Mouse (Mus musculus) limb, embryonic 15.5 days (tissue): ENCODE results near the gene Arhgap10. TPM values are rescaled to one million over a fixed set of nuclear protein-coding genes. Genes with fewer than 3 reads are reported as not detected.
A peak's percentile ranks its signal among the peaks of the same experiment; 100 is the strongest.

Experiments
- ATAC-seq: fragments of 200-750 bp; cut with Nextera tagmentation; 2 replicates; pipeline ENCODE4 v1.8.0; 2017; ENCODE audit warnings: low read depth, moderate TSS enrichment; ENCODE audit not compliant: insufficient number of reproducible peaks, low FRiP score, low TSS enrichment
- H3K27ac ChIP-seq: fragments of 300-500 bp; sonication (generic); 2 replicates; pipeline ENCODE4 v1.5.1; 2015; ENCODE audit warnings: moderate library complexity, mild to moderate bottlenecking, inconsistent platforms
- H3K27me3 ChIP-seq: fragments of 300-500 bp; sonication (generic); 2 replicates; pipeline ENCODE4 v1.6.1; 2015; ENCODE audit warnings: inconsistent platforms
- H3K36me3 ChIP-seq: fragments of 300-500 bp; sonication (generic); 2 replicates; pipeline ENCODE4 v1.6.1; 2015; ENCODE audit warnings: inconsistent platforms
- H3K4me1 ChIP-seq: fragments of 300-500 bp; sonication (generic); 2 replicates; pipeline ENCODE4 v1.6.1; 2015; ENCODE audit warnings: inconsistent platforms
- H3K4me2 ChIP-seq: fragments of 300-500 bp; sonication (generic); 2 replicates; pipeline ENCODE4 v1.6.1; 2015; ENCODE audit warnings: mild to moderate bottlenecking, inconsistent platforms
- H3K4me3 ChIP-seq: fragments of 300-500 bp; sonication (generic); 2 replicates; pipeline ENCODE4 v1.5.1; 2015; ENCODE audit warnings: mild to moderate bottlenecking, inconsistent platforms
- H3K9ac ChIP-seq: fragments of 300-500 bp; sonication (generic); 2 replicates; pipeline ENCODE4 v1.6.1; 2015; ENCODE audit warnings: inconsistent platforms
- H3K9me3 ChIP-seq: fragments of 300-500 bp; sonication (generic); 2 replicates; pipeline ENCODE4 v1.6.1; 2016; ENCODE audit warnings: inconsistent platforms
- WGBS: fragments of 180-500 bp; shearing (Covaris S2); methylation state at CpG from one replicate; pipeline ENCODE4 v1.1.7; 2015; 5-methylcytosine and 5-hydroxymethylcytosine counted together
- polyA plus RNA-seq: library from polyadenylated mRNA; unstranded; fragments of >200 nt; fragmentation: Nextera tagmentation; extraction: Ambion mirVana; gene quantifications from 2 replicates; pipeline ENCODE4 v1.2.1, GENCODE M21; 2015

Gene Arhgap10
- polyA plus RNA-seq, 1 experiment from 2014 or later, result 28.1 TPM

DNA sequence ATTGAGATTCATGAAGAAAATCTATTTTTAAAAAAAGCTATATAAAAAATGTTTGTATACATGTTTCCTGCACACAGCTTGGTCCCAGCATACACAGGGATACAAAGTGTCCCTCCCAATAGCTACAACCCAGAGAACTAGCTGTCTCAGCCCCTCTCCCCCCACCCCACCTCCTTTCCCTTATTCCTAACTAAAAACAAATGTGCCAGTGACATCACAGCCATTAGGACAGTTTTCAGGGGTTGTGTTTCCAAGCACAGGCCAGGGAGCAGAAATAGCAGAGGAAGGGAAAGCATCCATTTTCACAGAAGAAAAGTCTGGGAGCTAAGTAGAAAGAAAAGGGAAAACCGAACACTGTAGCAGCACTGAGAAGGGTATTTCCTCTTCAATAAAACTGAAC is 163.6 kb downstream of the Arhgap10 start:
- no peak overlapping the region for H3K4me3 ChIP-seq
- no peaks in the 10 kb centered on the region for H3K9me3 ChIP-seq
- no peak for ATAC-seq
- 40% methylated on average over 1 of the region's 1 CpGs for WGBS
- peaks cover 35% of the 10 kb centered on the region for H3K4me1 ChIP-seq
- no peak overlapping the region for H3K4me2 ChIP-seq
- H3K27me3 ChIP-seq, result no peaks in the 10 kb centered on the region
- no peak overlapping the region for H3K9ac ChIP-seq
- 0 out of 2 replicates have a peak overlapping the region, but pooled peaks have one; percentile 33 for H3K27ac ChIP-seq
- peaks cover 3% of the 10 kb centered on the region; the same call in 1 of the 2 replicates for H3K36me3 ChIP-seq

GRCm38 (mm10) chr8:77351177-77351860 is 166.4 kb downstream of the Arhgap10 start:
- Histone ChIP-seq H3K27me3 (no peaks in the 10 kb centered on the region), H3K27ac (peak overlapping the region; percentile 43; the same call in 1 of the 2 replicates), H3K9me3 (no peaks in the 10 kb centered on the region), H3K4me2 (no peak overlapping the region), H3K4me3 (no peak overlapping the region), H3K4me1 (peaks cover 35% of the 10 kb centered on the region), H3K36me3 (peaks cover 2% of the 10 kb centered on the region; the same call in 1 of the 2 replicates), H3K9ac (no peak overlapping the region)
- 48% methylated on average over 9 of the region's 9 CpGs for WGBS
- ATAC-seq, result peak; percentile 61; the same call in 1 of the 2 replicates

GRCm38 (mm10) chr8:77350121-77350777 is 167.5 kb downstream of the Arhgap10 start:
- peaks cover 35% of the 10 kb centered on the region for H3K4me1 ChIP-seq
- no peak overlapping the region for H3K4me2 ChIP-seq
- peak overlapping the region; percentile 43 for H3K27ac ChIP-seq
- WGBS, result 41% methylated on average over 4 of the region's 4 CpGs
- no peaks in the 10 kb centered on the region for H3K9me3 ChIP-seq
- no peak overlapping the region for H3K4me3 ChIP-seq
- H3K27me3 ChIP-seq, result no peaks in the 10 kb centered on the region
- ATAC-seq, result no peak
- no peak overlapping the region for H3K9ac ChIP-seq
- peaks cover 9% of the 10 kb centered on the region for H3K36me3 ChIP-seq

- Histone ChIP-seq H3K4me3 (no peak overlapping the region), H3K9me3 (no peaks in the 10 kb centered on the region), H3K27ac (no peak overlapping the region), H3K27me3 (no peaks in the 10 kb centered on the region), H3K4me1 (peaks cover 17% of the 10 kb centered on the region), H3K36me3 (peaks cover 23% of the 10 kb centered on the region), H3K4me2 (no peak overlapping the region), H3K9ac (no peak overlapping the region)
- 84% methylated on average over 6 of the region's 6 CpGs for WGBS
- no peak for ATAC-seq
Observed at GRCm38 (mm10) chr8:77343916-77344315, 173.8 kb downstream of the Arhgap10 start.

GRCm38 (mm10) chr8:77343335-77343734 is 174.4 kb downstream of the Arhgap10 start:
- H3K4me1 ChIP-seq, result peaks cover 17% of the 10 kb centered on the region
- H3K9ac ChIP-seq, result no peak overlapping the region
- no peak overlapping the region for H3K4me3 ChIP-seq
- no peak overlapping the region for H3K4me2 ChIP-seq
- no peaks in the 10 kb centered on the region for H3K9me3 ChIP-seq
- ATAC-seq, result no peak
- WGBS, result 72% methylated on average over 3 of the region's 3 CpGs
- no peaks in the 10 kb centered on the region for H3K27me3 ChIP-seq
- no peak overlapping the region for H3K27ac ChIP-seq
- peaks cover 23% of the 10 kb centered on the region for H3K36me3 ChIP-seq

GRCm38 (mm10) chr8:77342144-77342543 is 175.6 kb downstream of the Arhgap10 start:
- Histone ChIP-seq H3K4me2 (no peak overlapping the region), H3K4me3 (no peak overlapping the region), H3K4me1 (peaks cover 24% of the 10 kb centered on the region), H3K36me3 (peaks cover 23% of the 10 kb centered on the region), H3K9me3 (no peaks in the 10 kb centered on the region), H3K9ac (no peak overlapping the region), H3K27ac (peak overlapping the region; percentile 79), H3K27me3 (no peaks in the 10 kb centered on the region)
- no peak for ATAC-seq
- 66% methylated on average over 4 of the region's 4 CpGs for WGBS

DNA sequence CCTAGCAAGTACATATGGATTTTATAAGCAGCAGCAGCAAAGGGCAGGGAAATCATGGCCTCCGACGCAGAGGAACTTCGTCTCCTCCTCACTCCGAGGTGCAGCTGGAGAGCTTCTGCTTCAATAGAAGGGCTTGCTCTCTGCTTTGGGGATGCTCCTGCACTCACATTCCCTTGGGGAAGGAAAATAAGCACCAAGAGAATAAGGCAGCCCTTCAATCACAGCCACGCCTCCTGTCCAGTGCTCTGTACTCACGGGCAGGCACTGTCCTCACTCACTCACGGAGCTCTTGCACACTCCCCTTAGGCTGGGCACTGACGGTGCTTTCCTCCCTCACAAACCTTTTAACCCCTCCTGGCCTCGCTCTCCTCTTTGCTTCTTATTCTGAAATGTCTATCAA is 176.4 kb downstream of the Arhgap10 start:
- H3K4me1 ChIP-seq, result peaks cover 24% of the 10 kb centered on the region
- no peaks in the 10 kb centered on the region for H3K9me3 ChIP-seq
- ATAC-seq, result no peak
- H3K27ac ChIP-seq, result peak overlapping the region; percentile 79
- H3K4me3 ChIP-seq, result no peak overlapping the region
- no peaks in the 10 kb centered on the region for H3K27me3 ChIP-seq
- 28% methylated on average over 9 of the region's 9 CpGs for WGBS
- H3K9ac ChIP-seq, result no peak overlapping the region
- peaks cover 23% of the 10 kb centered on the region for H3K36me3 ChIP-seq
- no peak overlapping the region for H3K4me2 ChIP-seq

DNA sequence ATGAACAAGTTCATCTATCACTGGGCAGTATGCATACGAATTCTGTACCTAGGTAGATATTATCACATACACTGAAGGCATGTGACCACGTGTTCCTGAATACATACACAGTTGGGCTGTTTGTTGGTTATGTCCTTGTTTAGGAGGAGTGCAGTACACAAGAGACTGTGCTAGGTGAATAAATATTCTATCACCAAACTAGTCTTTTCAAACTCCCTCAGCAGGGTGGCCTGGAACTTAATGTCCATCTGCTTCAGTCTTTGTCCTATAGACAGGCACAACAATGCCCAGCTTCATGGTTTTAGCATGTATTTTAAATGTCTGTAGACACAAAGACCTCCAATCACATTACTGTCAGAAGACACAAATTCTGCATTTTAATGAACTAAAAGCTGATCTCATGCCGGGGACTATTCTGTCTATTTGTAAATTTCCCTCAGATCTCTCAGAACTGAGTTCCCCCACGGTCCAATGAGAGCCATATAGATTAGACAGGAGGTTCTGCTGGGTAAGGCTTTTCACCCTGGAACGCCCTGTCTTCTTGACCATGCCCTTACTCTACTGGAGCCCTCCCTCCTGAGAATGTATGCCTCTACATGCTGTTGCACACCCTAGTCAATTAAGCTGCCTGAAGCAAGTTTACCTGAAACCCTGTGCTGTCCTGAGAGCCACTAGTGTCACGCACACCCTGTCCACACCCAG is 177.6 kb downstream of the Arhgap10 start:
- no peaks in the 10 kb centered on the region for H3K27me3 ChIP-seq
- no peak overlapping the region for H3K4me2 ChIP-seq
- no peak overlapping the region for H3K4me3 ChIP-seq
- H3K9ac ChIP-seq, result no peak overlapping the region
- peak overlapping the region; percentile 79 for H3K27ac ChIP-seq
- no peak for ATAC-seq
- peaks cover 24% of the 10 kb centered on the region for H3K4me1 ChIP-seq
- WGBS, result 88% methylated on average over 6 of the region's 6 CpGs
- H3K36me3 ChIP-seq, result peaks cover 14% of the 10 kb centered on the region
- H3K9me3 ChIP-seq, result no peaks in the 10 kb centered on the region

- H3K4me2 ChIP-seq, result no peak overlapping the region
- H3K4me3 ChIP-seq, result no peak overlapping the region
- H3K36me3 ChIP-seq, result peaks cover 1% of the 10 kb centered on the region; the same call in 1 of the 2 replicates
- peak; percentile 46; the same call in 1 of the 2 replicates for ATAC-seq
- no peaks in the 10 kb centered on the region for H3K9me3 ChIP-seq
- peaks cover 23% of the 10 kb centered on the region for H3K4me1 ChIP-seq
- H3K9ac ChIP-seq, result no peak overlapping the region
- H3K27ac ChIP-seq, result no peak overlapping the region
- WGBS, result 57% methylated on average over 12 of the region's 12 CpGs
- H3K27me3 ChIP-seq, result no peaks in the 10 kb centered on the region
Observed at GRCm38 (mm10) chr8:77337272-77337671, 180.5 kb downstream of the Arhgap10 start.

GRCm38 (mm10) chr8:77331180-77331579 is 186.6 kb downstream of the Arhgap10 start:
- no peak overlapping the region for H3K4me3 ChIP-seq
- peaks cover 6% of the 10 kb centered on the region; the same call in 1 of the 2 replicates for H3K4me1 ChIP-seq
- no peaks in the 10 kb centered on the region for H3K9me3 ChIP-seq
- H3K36me3 ChIP-seq, result peaks cover 4% of the 10 kb centered on the region; the same call in 1 of the 2 replicates
- H3K4me2 ChIP-seq, result no peak overlapping the region
- WGBS, result 82% methylated on average over 12 of the region's 12 CpGs
- H3K9ac ChIP-seq, result no peak overlapping the region
- no peaks in the 10 kb centered on the region for H3K27me3 ChIP-seq
- no peak for ATAC-seq
- no peak overlapping the region for H3K27ac ChIP-seq

DNA sequence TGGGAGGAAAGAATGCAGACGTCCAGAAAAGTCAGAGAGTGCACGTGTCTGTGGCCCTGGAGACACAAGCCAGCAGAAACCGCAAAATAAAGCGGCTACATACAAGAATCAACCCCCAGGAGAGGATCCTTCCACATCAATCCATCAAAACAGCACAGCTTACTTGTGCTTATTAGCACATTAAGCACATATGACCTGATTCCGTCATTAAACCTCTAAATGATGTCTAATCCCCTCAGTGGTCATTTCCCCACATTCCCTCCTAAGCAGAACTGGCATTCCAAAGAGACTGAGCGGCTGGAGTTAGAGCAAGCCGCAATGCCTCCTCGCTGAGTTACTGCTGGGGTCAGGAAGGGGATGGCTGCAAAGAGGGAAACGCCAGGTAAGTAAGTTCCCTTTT is 187.4 kb downstream of the Arhgap10 start:
- H3K9ac ChIP-seq, result no peak overlapping the region
- peak overlapping the region; percentile 17; the same call in 1 of the 2 replicates for H3K27ac ChIP-seq
- H3K4me2 ChIP-seq, result no peak overlapping the region
- WGBS, result 60% methylated on average over 9 of the region's 9 CpGs
- no peaks in the 10 kb centered on the region for H3K9me3 ChIP-seq
- no peak overlapping the region for H3K4me3 ChIP-seq
- H3K27me3 ChIP-seq, result no peaks in the 10 kb centered on the region
- no peak for ATAC-seq
- H3K4me1 ChIP-seq, result peaks cover 6% of the 10 kb centered on the region; the same call in 1 of the 2 replicates
- peaks cover 4% of the 10 kb centered on the region; the same call in 1 of the 2 replicates for H3K36me3 ChIP-seq
